Mouse (Mus musculus) ES-Bruce4 (cell line): ENCODE measurements around the gene 9530077C05Rik.

ENCODE experiments used
- CTCF ChIP-seq: IDR thresholded peaks from one replicate; pipeline ENCODE4 v1.8.1; 2011; ENCODE audit warnings: low read depth, low read length
- EP300 ChIP-seq: IDR thresholded peaks from 2 replicates; pipeline ENCODE4 v1.6.1; 2011; ENCODE audit warnings: low read depth, low read length; ENCODE audit not compliant: insufficient read depth
- POLR2A ChIP-seq: IDR thresholded peaks from one replicate; pipeline ENCODE4 v1.8.1; 2011; ENCODE audit warnings: low read length; ENCODE audit not compliant: insufficient read depth

- TF ChIP-seq CTCF = peak; percentile 24
- TF ChIP-seq POLR2A = no peak
- no peak for TF ChIP-seq EP300
These were observed 38.6 kb upstream of the 9530077C05Rik start for GRCm38 (mm10) chr9:22372760-22373159.
